Mouse (Mus musculus) erythroid progenitor cell, adult 5-6 weeks (primary cell): ENCODE measurements around the gene Mlxipl. TPM values are rescaled to one million over a fixed set of nuclear protein-coding genes. Genes with fewer than 3 reads are reported as not detected.
A peak's percentile ranks its signal among the peaks of the same experiment; 100 is the strongest.

Source experiments
- ATAC-seq: replicated peaks from 2 replicates; pipeline ENCODE4 v1.8.0; 2016; ENCODE audit warnings: moderate number of reproducible peaks, mild to moderate bottlenecking, moderate TSS enrichment, inconsistent platforms; ENCODE audit not compliant: poor library complexity, low FRiP score, severe bottlenecking
- total RNA-seq, 2 experiments: library from RNA; stranded (forward) in 1 of 2; stranded (reverse) in 1 of 2; fragments of 150-400 nt in 1 of 2; fragments of 186-747, 209-891 nt in 1 of 2; gene quantifications; 2 replicates each; pipeline versions ENCODE4 v1.2.3 to v1.2.4; 2015 to 2017; ENCODE audit warnings: low replicate concordance in 2 of 2

Gene Mlxipl
- total RNA-seq, 2 experiments from 2014 or later: 2.1 TPM; not detected in 1

DNA sequence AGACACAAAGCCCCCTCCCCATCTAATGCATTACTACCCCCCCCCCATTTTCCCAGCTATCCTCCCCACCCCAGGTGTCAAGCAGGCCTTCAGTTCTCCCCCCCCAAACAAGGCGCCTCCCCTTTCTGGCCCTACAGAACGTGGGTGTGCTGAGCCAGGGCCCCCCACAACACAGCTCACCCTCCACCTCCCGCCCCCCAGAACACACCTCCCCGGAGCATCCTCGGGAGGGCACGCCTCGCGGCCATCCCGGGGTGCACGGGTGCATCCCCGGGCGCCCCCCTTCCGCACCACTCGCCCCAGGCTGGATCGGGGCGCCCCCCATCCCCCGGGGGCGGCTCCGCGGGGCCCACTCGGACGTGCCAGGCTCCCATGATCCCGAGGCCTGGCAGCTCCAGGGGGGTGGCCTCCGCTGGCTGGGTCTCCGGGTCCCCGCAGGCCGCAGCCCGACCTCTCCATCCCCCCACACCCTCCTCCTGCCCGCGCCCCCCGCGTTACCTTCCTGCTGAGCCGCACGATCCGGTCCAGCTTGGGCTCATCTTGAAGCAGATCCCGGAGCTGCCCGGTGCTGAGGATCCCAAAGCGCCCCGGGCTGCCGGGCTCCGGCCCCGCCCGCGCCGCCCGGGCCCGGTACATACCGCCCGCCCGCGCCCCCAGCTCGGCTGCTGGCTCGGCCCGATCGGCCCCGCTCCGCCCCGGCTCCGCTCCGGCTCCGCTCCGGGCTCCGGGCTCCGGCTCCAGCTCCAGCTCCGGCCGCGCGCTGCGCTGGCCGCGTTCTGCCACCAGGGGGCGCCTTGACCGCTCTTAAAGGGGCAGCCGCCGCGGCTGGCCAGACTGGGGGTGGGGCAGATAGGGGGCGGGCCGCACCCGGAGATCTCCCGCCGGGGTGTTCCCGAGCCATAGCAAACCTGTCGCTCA is 11.9 kb upstream of the Mlxipl start, which contains the start of gene Vps37d:
Vps37d (minus strand) TSS at position 703 of the 918 bp plus-strand sequence.
- ATAC-seq: peak; percentile 86

DNA sequence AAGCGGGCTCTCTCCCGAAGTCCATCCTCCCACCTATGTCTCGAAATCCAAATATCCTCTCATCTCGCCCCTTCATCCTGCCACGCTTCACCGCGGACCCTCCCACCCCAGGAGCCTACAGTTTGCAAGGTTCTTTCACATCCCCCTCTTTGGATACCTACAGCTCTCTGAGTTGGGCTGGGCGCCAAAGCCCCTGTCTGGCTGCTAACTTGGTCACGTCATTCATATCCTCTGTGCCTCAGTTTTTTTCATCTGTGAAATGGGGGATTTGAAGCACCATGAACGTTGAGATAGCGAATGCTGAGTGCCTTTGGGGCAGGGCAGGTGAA is 11.2 kb upstream of the Mlxipl start:
- 0 out of 2 replicates have a peak, but pooled peaks have one; percentile 8 for ATAC-seq

DNA sequence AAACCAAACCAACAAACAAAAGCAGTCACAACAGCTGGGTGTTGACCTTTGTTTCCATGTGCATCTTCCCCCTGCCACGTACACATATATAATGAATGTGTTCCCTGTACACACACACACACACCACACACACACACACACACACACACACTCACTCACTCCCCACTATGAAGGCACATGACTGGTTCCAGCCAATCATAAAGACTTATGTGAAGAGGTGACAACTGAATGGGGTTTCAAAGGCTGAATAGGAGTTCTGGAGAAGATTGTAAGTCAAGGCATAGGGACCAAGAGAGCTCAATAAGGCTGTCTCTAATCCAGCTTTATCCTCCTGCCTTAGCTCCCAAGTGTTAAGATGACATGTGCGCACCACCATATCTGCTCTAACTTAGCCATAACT is 10.1 kb upstream of the Mlxipl start:
- no peak for ATAC-seq

DNA sequence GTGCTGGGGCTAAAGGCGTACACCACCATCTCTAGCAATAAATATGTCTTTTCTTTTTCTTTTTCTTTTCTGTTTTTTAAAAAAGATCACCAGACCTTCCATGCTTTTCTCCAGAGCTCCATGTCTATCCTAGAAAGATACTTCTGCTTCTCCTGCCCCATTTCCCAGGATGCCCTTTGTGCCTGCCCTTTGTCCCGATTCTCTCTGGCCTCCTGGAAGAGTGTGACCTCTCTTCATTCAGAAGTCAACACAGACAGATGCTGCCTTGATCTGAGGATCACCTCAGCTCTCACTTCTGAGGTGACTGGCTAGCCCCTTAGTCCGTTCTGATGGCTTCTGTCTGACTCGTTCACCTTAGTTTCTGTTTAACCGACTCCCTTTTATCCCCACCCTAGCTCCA is 9.2 kb upstream of the Mlxipl start:
- no peak for ATAC-seq

DNA sequence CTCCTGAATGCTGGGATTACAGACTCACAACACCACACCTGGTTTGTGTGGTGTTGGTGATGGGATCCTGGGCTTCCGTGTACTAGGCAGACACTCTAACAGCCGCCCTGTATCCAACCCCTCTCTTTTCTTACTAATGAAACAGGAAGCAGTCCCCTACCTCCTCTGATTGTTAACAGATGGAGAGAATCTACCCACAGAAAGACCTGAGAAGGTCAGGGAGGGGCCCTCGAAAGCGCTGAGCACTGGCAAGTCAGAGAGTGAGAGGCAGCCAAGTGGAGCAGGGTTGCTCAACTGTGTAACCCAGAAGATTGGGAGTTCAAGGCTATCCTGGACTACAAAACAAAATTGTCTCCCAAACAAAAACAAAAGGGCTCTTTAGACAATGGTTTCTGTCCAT is 2.8 kb upstream of the Mlxipl start:
- ATAC-seq: no peak

GRCm38 (mm10) chr5:135100981-135101380 is 11.3 kb downstream of the Mlxipl start:
- no peak for ATAC-seq

- ATAC-seq: no peak
These were observed 14.4 kb downstream of the Mlxipl start for GRCm38 (mm10) chr5:135103999-135104660.

- peak; percentile 67; the same call in 1 of the 2 replicates for ATAC-seq
These were observed 17.1 kb downstream of the Mlxipl start for GRCm38 (mm10) chr5:135106758-135107256.

- no peak for ATAC-seq
These were observed 18.1 kb downstream of the Mlxipl start for GRCm38 (mm10) chr5:135107521-135108501.

DNA sequence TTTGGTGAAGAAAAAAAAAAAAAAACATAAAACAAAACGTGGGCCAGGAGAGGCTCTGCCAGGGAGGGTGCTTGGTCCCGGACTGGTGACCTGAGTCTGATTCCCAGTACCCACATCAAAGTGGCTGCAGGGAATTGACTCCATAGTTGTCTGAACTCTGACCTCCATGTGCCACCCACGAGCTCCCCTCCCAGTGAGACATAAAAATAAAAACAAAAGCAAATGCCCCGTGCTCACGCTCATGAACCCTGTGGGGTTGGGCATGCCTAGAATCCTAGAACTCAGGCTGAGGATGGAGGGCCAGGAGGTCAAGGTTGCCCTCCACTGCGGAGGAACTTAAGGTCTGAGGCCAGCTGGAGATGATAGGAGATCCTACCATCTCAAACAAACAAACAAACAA is 19.3 kb downstream of the Mlxipl start:
- ATAC-seq: no peak

GRCm38 (mm10) chr5:135109426-135109825 is 19.7 kb downstream of the Mlxipl start:
- no peak for ATAC-seq

- ATAC-seq: no peak
These were observed 20.3 kb downstream of the Mlxipl start for GRCm38 (mm10) chr5:135109976-135110375.

- no peak for ATAC-seq
These were observed 24.1 kb downstream of the Mlxipl start for GRCm38 (mm10) chr5:135113782-135114181.

- no peak for ATAC-seq
These were observed 25.6 kb downstream of the Mlxipl start for GRCm38 (mm10) chr5:135115241-135115640.

DNA sequence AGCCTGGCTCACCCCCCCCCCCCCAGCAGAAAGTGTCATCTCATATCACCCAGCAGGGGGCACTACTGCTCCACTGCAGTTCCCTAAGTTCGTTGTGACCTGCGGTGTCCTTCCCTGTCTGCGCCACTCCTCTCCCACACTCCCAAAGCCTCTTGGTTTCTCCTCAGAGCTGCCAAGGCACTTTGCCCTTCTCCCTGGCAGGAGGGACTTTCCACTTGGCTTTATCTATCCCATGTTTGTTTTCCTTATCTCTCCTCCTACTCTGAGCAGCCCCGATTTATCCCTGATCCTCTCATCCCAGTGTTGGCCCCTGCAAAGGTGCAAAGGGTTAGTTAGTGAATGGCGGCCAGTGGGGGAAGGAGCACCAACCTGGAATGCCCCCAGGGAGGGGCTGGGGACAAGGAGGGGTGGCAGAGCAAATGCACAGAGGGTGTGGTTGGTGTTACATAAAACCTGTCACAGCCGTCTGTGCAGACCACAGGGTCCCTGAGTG is 28.9 kb downstream of the Mlxipl start:
- ATAC-seq: no peak; the same call in 1 of the 2 replicates

- no peak for ATAC-seq
These were observed 31.1 kb downstream of the Mlxipl start for GRCm38 (mm10) chr5:135120753-135121152.

DNA sequence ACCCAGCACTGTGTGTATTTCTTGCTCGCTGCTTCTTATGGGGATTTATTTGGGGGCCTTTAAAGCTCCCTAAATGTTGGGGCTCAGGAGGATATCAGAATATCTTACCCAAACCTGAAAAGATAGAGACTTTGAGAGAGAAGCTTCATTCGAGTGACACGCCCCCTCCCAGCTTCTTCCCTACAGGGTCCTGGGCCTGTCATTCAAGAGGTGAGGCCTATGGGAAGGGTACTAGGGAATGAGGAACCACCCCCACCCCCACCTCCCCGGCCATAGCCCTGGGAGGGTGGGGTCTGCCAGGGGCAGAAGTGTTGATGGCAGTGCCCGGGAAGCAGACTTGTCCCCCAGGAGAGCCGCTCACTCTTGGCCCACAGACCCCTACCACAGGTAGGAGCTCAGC is 36.4 kb downstream of the Mlxipl start:
- no peak for ATAC-seq

DNA sequence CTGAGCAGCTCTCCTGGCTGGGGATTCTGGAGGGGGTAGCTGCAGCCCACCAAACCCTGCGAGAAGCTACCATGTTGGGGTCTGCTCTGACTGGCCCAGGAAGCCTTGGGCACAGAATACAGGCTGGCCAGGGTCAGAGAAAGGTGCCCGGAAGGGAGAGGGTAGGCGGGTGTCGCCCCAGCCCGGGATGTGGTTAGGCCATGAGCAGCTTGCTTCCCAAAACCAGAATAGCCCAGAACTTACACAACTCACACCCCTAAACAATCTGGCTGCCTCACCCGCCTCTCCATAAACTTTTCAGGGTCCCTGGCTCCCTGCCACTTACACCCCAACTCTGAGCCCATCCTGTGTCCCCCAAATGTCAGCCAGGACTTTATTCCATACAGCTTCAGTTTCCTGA is 38.0 kb downstream of the Mlxipl start:
- ATAC-seq: no peak

DNA sequence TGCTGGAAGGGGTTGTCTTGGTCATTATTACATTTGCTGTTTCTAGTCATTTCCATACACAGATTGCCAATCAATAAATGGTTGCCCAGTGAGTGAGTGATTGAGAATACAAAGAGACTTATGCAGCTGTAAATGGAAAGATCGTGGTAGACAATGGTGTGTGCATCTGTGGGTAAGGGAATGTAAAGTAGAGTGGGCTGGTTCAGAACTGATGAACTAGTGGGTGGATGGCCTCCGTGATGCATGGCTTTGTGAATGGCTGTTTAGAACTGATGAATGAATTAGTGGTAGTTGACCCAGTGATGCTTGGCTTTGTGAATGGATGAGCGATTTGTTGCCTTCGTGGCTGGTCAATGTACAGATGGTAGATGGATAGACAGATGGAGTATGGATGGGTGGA is 40.1 kb downstream of the Mlxipl start:
- no peak for ATAC-seq
